Mouse (Mus musculus): ENCODE data around the gene Olfr1152. TPM values are rescaled to one million over a fixed set of nuclear protein-coding genes. Genes with fewer than 3 reads are reported as not detected.

Olfr1152 gene
- 0.01 TPM for polyA plus RNA-seq (2021)

- no peaks in the 10 kb centered on the region for H3K27me3 ChIP-seq
- DNase-seq (ENCODE audit: low read depth, low spot score) = no peak
- in situ Hi-C loops (cut with MboI; ENCODE audit: low pct_unique_long_range_greater_than_20kb) = no loop called here
- TF ChIP-seq CTCF (IDR thresholded peaks at IDR 0.05) = no peak
- ChIA-PET CTCF (no interaction called here), POLR2A (no interaction called here)
- no peak for ATAC-seq
Measured at GRCm38 (mm10) chr2:87866192-87866591, at the start of gene Olfr1152. TSS of gene Olfr1152 (plus strand) at chr2:87866492.

GRCm38 (mm10) chr2:87830233-87830632 is 36.1 kb upstream of the Olfr1152 start, which contains the start of gene Olfr1148:
TSS of gene Olfr1148 (plus strand) at chr2:87830533.
- H3K27me3 ChIP-seq = no peaks in the 10 kb centered on the region
- TF ChIP-seq CTCF (IDR thresholded peaks at IDR 0.05) = no peak
- ATAC-seq (no peak), DNase-seq (ENCODE audit: low read depth, low spot score) (no peak)
- ChIA-PET POLR2A (no interaction called here), CTCF (no interaction called here)
- in situ Hi-C loops (cut with MboI; ENCODE audit: low pct_unique_long_range_greater_than_20kb) = no loop called here

- no peaks in the 10 kb centered on the region for H3K27me3 ChIP-seq
- ATAC-seq = no peak
- no peak for TF ChIP-seq CTCF (IDR thresholded peaks at IDR 0.05)
- DNase-seq (ENCODE audit: low read depth, low spot score) = no peak
- POLR2A ChIA-PET = no interaction called here
- CTCF ChIA-PET = no interaction called here
- in situ Hi-C loops (cut with MboI; ENCODE audit: low pct_unique_long_range_greater_than_20kb) = no loop called here
Measured at GRCm38 (mm10) chr2:87843693-87844092, 22.6 kb upstream of the Olfr1152 start, which contains the start of gene Olfr1150-ps1. TSS of gene Olfr1150-ps1 (plus strand) at chr2:87843993.

- DNase-seq (ENCODE audit: low read depth, low spot score) = no peak
- ATAC-seq = no peak
- in situ Hi-C loops (cut with MboI; ENCODE audit: low pct_unique_long_range_greater_than_20kb) = no loop called here
- POLR2A ChIA-PET = no interaction called here
- TF ChIP-seq CTCF (IDR thresholded peaks at IDR 0.05) = no peak
- no peaks in the 10 kb centered on the region for H3K27me3 ChIP-seq
- CTCF ChIA-PET = no interaction called here
Measured at GRCm38 (mm10) chr2:87855562-87855961, 10.7 kb upstream of the Olfr1152 start, which contains the start of gene Olfr1151. TSS of gene Olfr1151 (plus strand) at chr2:87855862.

- DNase-seq (ENCODE audit: low read depth, low spot score) = no peak
- H3K27me3 ChIP-seq = no peaks in the 10 kb centered on the region
- CTCF ChIA-PET = no interaction called here
- no peak for TF ChIP-seq CTCF (IDR thresholded peaks at IDR 0.05)
- POLR2A ChIA-PET = no interaction called here
- in situ Hi-C loops (cut with MboI; ENCODE audit: low pct_unique_long_range_greater_than_20kb) = no loop called here
- ATAC-seq = no peak
Measured at GRCm38 (mm10) chr2:87894662-87895061, 28.4 kb downstream of the Olfr1152 start, which contains the start of gene Olfr1153. TSS of gene Olfr1153 (plus strand) at chr2:87894962.

GRCm38 (mm10) chr2:87905066-87905465 is 38.8 kb downstream of the Olfr1152 start, which contains the start of gene Olfr1154:
TSS of gene Olfr1154 (minus strand) at chr2:87905166.
- ChIA-PET POLR2A (no interaction called here), CTCF (no interaction called here)
- in situ Hi-C loops (cut with MboI; ENCODE audit: low pct_unique_long_range_greater_than_20kb) = no loop called here
- DNase-seq (ENCODE audit: low read depth, low spot score) = no peak
- no peak for TF ChIP-seq CTCF (IDR thresholded peaks at IDR 0.05)
- H3K27me3 ChIP-seq = no peaks in the 10 kb centered on the region
- no peak for ATAC-seq

Other genes with a start within 250 kb of the Olfr1152 start
- gene Olfr1131, start 239.4 kb upstream of the Olfr1152 start, polyA plus RNA-seq (2021) = not detected
- not detected for gene Olfr1132, start 229.0 kb upstream of the Olfr1152 start, polyA plus RNA-seq (2021)
- gene Olfr1133, start 219.1 kb upstream of the Olfr1152 start, polyA plus RNA-seq (2021) = not detected
- gene Olfr1134, start 208.0 kb upstream of the Olfr1152 start, polyA plus RNA-seq (2021) = not detected
- gene Olfr1135, start 192.8 kb upstream of the Olfr1152 start, polyA plus RNA-seq (2021) = not detected
- gene Olfr1136, start 172.5 kb upstream of the Olfr1152 start, polyA plus RNA-seq (2021) = not detected
- gene Olfr1137, start 153.3 kb upstream of the Olfr1152 start, polyA plus RNA-seq (2021) = not detected
- gene Olfr1138, start 126.5 kb upstream of the Olfr1152 start, polyA plus RNA-seq (2021) = not detected
- gene Olfr1140, start 122.7 kb upstream of the Olfr1152 start, polyA plus RNA-seq (2021) = not detected
- gene Olfr1141, start 112.5 kb upstream of the Olfr1152 start, polyA plus RNA-seq (2021) = not detected
- not detected for gene Olfr152, start 87.0 kb upstream of the Olfr1152 start, polyA plus RNA-seq (2021)
- not detected for gene Olfr1143, start 65.9 kb upstream of the Olfr1152 start, polyA plus RNA-seq (2021)
- gene Olfr1145, start 56.7 kb upstream of the Olfr1152 start, polyA plus RNA-seq (2021) = not detected
- gene Olfr1148, start 36.0 kb upstream of the Olfr1152 start, polyA plus RNA-seq (2021) = not detected
- not detected for gene Olfr1150-ps1, start 22.5 kb upstream of the Olfr1152 start, polyA plus RNA-seq (2021)
- not detected for gene Olfr1151, start 10.6 kb upstream of the Olfr1152 start, polyA plus RNA-seq (2021)
- gene Olfr1153, start 28.5 kb downstream of the Olfr1152 start, polyA plus RNA-seq (2021) = not detected
- not detected for gene Olfr1154, start 38.7 kb downstream of the Olfr1152 start, polyA plus RNA-seq (2021)
- gene Olfr1155, start 78.6 kb downstream of the Olfr1152 start, polyA plus RNA-seq (2021) = not detected
- 0.01 TPM for gene Olfr1156, start 86.6 kb downstream of the Olfr1152 start, polyA plus RNA-seq (2021)
- not detected for gene Olfr1157, start 101.8 kb downstream of the Olfr1152 start, polyA plus RNA-seq (2021)
- not detected for gene Olfr74, start 108.2 kb downstream of the Olfr1152 start, polyA plus RNA-seq (2021)
- not detected for gene Olfr1158, start 123.6 kb downstream of the Olfr1152 start, polyA plus RNA-seq (2021)
- gene Olfr1160, start 141.8 kb downstream of the Olfr1152 start, polyA plus RNA-seq (2021) = not detected
- not detected for gene Olfr1161, start 156.3 kb downstream of the Olfr1152 start, polyA plus RNA-seq (2021)
- not detected for gene Olfr73, start 171.2 kb downstream of the Olfr1152 start, polyA plus RNA-seq (2021)
- not detected for gene Olfr1162, start 184.6 kb downstream of the Olfr1152 start, polyA plus RNA-seq (2021)
- not detected for gene Olfr1163, start 205.3 kb downstream of the Olfr1152 start, polyA plus RNA-seq (2021)
- gene Olfr1164, start 227.5 kb downstream of the Olfr1152 start, polyA plus RNA-seq (2021) = not detected